ENCODE assay signal across 8 mouse cellular contexts in genomic region chr13:95347018-95347696, GRCm38 (mm10). TPM values are rescaled to one million over a fixed set of nuclear protein-coding genes. Genes with fewer than 3 reads are reported as not detected.
DNase-seq lines count a peak whose midpoint lies in the region; ATAC-seq and TF ChIP-seq lines count a peak whose summit lies in the region.

No protein-coding gene starts in this region.

- H3K9me3 ChIP-seq in forebrain, embryonic 16.5 days (ENCODE audit: control insufficient read depth, low read length), result no peaks in the 10 kb centered on the region

- in situ Hi-C loops in Patski (cut with MboI; ENCODE audit: low pct_unique_long_range_greater_than_20kb), result no loop called here

- no peak overlapping the region for H3K4me2 ChIP-seq in forebrain, embryonic 16.5 days (ENCODE audit: low read length)

- CTCF ChIA-PET in Patski (lab: Charles Lee), result interaction anchor here (1.0 to 3.5 kb wide), 9 partner anchors 13 to 333 kb away, joined by 3 to 16 read pairs (median 3); partner anchors contain the start of gene Zbed3

- peak; percentile 91 for TF ChIP-seq CTCF in Patski (IDR thresholded peaks at IDR 0.05)

- no peaks in the 10 kb centered on the region for H3K4me1 ChIP-seq in forebrain, embryonic 16.5 days (replicated peaks; ENCODE audit: control insufficient read depth, insufficient read depth, low read length)

- POLR2A ChIA-PET in Patski (lab: Charles Lee), result interaction anchor here (0.7 to 0.9 kb wide), 3 partner anchors 19 to 813 kb away, joined by 3 to 10 read pairs (median 3); no protein-coding TSS in a partner anchor

- 31% methylated on average over 8 of the region's 8 CpGs for WGBS in forebrain, embryonic 16.5 days

- no peak overlapping the region for H3K4me3 ChIP-seq in forebrain, embryonic 16.5 days (replicated peaks; ENCODE audit: low read length)

- DNase-seq in Patski (ENCODE audit: low read depth, low spot score), result peak; percentile 30
- DNase-seq in cerebellum, adult 11-12 months, result peak; percentile 66
- peak; percentile 35 for DNase-seq in hindlimb bud, embryonic 11.5 days (ENCODE audit: extremely low spot score, low read depth, low spot score)
- peak; percentile 85 to 89 for DNase-seq in left cerebral cortex, adult 18-20 months (ENCODE audit: low spot score in 2 of 2)
- peak; percentile 89 to 91 for DNase-seq in right cerebral cortex, adult 2 months (ENCODE audit: low spot score in 2 of 2)
- DNase-seq in yolk sac, embryonic 10.5 days (ENCODE audit: low spot score), result peak; percentile 54

- H3K27me3 ChIP-seq in Patski, result no peaks in the 10 kb centered on the region
- no peaks in the 10 kb centered on the region for H3K27me3 ChIP-seq in forebrain, embryonic 16.5 days (replicated peaks; ENCODE audit: control insufficient read depth, insufficient read depth, low read length)

- H3K36me3 ChIP-seq in forebrain, embryonic 16.5 days (ENCODE audit: control insufficient read depth, insufficient read depth), result 0 out of 2 replicates have a peak, but pooled peaks cover 8% of the 10 kb centered on the region

- no peak overlapping the region for H3K9ac ChIP-seq in forebrain, embryonic 16.5 days (replicated peaks; ENCODE audit: low read depth, low read length)

- no peak overlapping the region for H3K27ac ChIP-seq in forebrain, embryonic 16.5 days (ENCODE audit: low read length)

- ATAC-seq in Patski, result peak; percentile 80
- peak; percentile 79 for ATAC-seq in forebrain, embryonic 16.5 days
- ATAC-seq in megakaryocyte, adult 5-6 weeks (ENCODE audit: poor library complexity, severe bottlenecking), result peak; percentile 80

RNA-seq across cellular contexts. Expression of gene Zbed3, which starts 23.7 kb away (rescaled TPM):
- 47.2 TPM for polyA plus RNA-seq in Patski (2021)
- polyA plus RNA-seq in forebrain, embryonic 16.5 days (2015; fragmentation: Nextera tagmentation; extraction: Ambion mirVana), result 35.5 and 39.0 TPM in 2 replicates
- 10 to 100 TPM; 12.7 to 14.5 TPM for total RNA-seq in left cerebral cortex, adult 18-20 months (2021)
- 14.5 and 16.8 TPM in 2 replicates for total RNA-seq in megakaryocyte, adult 5-6 weeks (2015)
- total RNA-seq in megakaryocyte, adult 5-6 weeks (2017), result 2.3 and 4.6 TPM in 2 replicates

RNA-seq across cellular contexts. Expression of gene Aggf1, which starts 28.0 kb away (rescaled TPM):
- polyA plus RNA-seq in Patski (2021), result 46.6 TPM
- polyA plus RNA-seq in forebrain, embryonic 16.5 days (2015; fragmentation: Nextera tagmentation; extraction: Ambion mirVana), result 42.3 and 47.3 TPM in 2 replicates
- total RNA-seq in left cerebral cortex, adult 18-20 months (2021), result 10 to 100 TPM; 51.5 to 56.0 TPM
- 21.2 and 22.2 TPM in 2 replicates for total RNA-seq in megakaryocyte, adult 5-6 weeks (2015)
- 38.1 and 40.3 TPM in 2 replicates for total RNA-seq in megakaryocyte, adult 5-6 weeks (2017)

Comparison
In these comparisons a context has a peak if more than half of its experiments do, and no peak if none do; other contexts are left out.
1. DNase-seq: peak in every context shown above with its lines; median percentile 90 in right cerebral cortex, adult 2 months; 87 in left cerebral cortex, adult 18-20 months; 66 in cerebellum, adult 11-12 months; 54 in yolk sac, embryonic 10.5 days; 35 in hindlimb bud, embryonic 11.5 days; 30 in Patski.